Comparison of ENCODE assay signal across 24 mouse cellular contexts in genomic region chr8:93126476-93126875, GRCm38 (mm10). TPM values are rescaled to one million over a fixed set of nuclear protein-coding genes. Genes with fewer than 3 reads are reported as not detected.
DNase-seq lines count a peak whose midpoint lies in the region; ATAC-seq and TF ChIP-seq lines count a peak whose summit lies in the region.
"Had no signal": no experiment of that assay in that cellular context is flagged by ENCODE, and none has a peak within 500 bp of the region (broad histone marks: within the 10 kb centered on the region; RNA-seq: fewer than 3 reads in every experiment).

No protein-coding gene starts in this region.

- no peak overlapping the region for H3K9ac ChIP-seq in liver, adult 2 months (ENCODE audit: low read depth, low read length)
- no peak overlapping the region for H3K9ac ChIP-seq in liver, embryonic 11.5 days (ENCODE audit: low read depth, low read length)
- H3K9ac ChIP-seq: limb, embryonic 15.5 days; lung, embryonic 14.5 days; stomach, embryonic 15.5 days had no signal

- TF ChIP-seq CTCF in liver, adult 2 months (IDR thresholded peaks at IDR 0.05; ENCODE audit: low read depth, low read length), result no peak

- no peak overlapping the region for H3K4me2 ChIP-seq in liver, embryonic 11.5 days
- H3K4me2 ChIP-seq: limb, embryonic 15.5 days; lung, embryonic 14.5 days; stomach, embryonic 15.5 days had no signal

- WGBS in liver, adult 2 months, result 19% methylated on average over 2 of the region's 2 CpGs
- 83% methylated on average over 2 of the region's 2 CpGs for WGBS in liver, embryonic 11.5 days

- TF ChIP-seq POLR2A in liver, adult 2 months (IDR thresholded peaks at IDR 0.05; ENCODE audit: extremely low read depth, insufficient read depth, low read length), result no peak

- H3K79me2 ChIP-seq in liver, adult 2 months (ENCODE audit: control insufficient read depth, insufficient read depth, low read length), result no peaks in the 10 kb centered on the region; the same call in 1 of the 2 replicates

- H3K4me1 ChIP-seq in liver, adult 2 months (ENCODE audit: control insufficient read depth, insufficient read depth, low read length), result peaks cover 37% of the 10 kb centered on the region
- no peaks in the 10 kb centered on the region for H3K4me1 ChIP-seq in liver, embryonic 11.5 days (replicated peaks; ENCODE audit: control insufficient read depth, insufficient read depth, low read length)
- H3K4me1 ChIP-seq: hindbrain, embryonic 10.5 days; limb, embryonic 15.5 days; stomach, embryonic 15.5 days had no signal

- H3K27me3 ChIP-seq in liver, adult 2 months (ENCODE audit: control insufficient read depth, insufficient read depth, low read length), result no peaks in the 10 kb centered on the region
- no peaks in the 10 kb centered on the region for H3K27me3 ChIP-seq in liver, embryonic 11.5 days (replicated peaks; ENCODE audit: control insufficient read depth, insufficient read depth, low read length)
- H3K27me3 ChIP-seq: limb, embryonic 15.5 days; stomach, embryonic 15.5 days had no signal

- H3K36me3 ChIP-seq in liver, adult 2 months (ENCODE audit: control insufficient read depth, insufficient read depth, low read length), result peaks cover 56% of the 10 kb centered on the region
- no peaks in the 10 kb centered on the region for H3K36me3 ChIP-seq in liver, embryonic 11.5 days (ENCODE audit: control insufficient read depth, insufficient read depth, low read length)
- H3K36me3 ChIP-seq: hindbrain, embryonic 10.5 days; limb, embryonic 15.5 days; stomach, embryonic 15.5 days had no signal

- ATAC-seq in liver, embryonic 11.5 days (replicated peaks; ENCODE audit: low FRiP score), result no peak
- ATAC-seq: forebrain, embryonic 14.5 days; midbrain, embryonic 16.5 days had no signal

- peak overlapping the region; percentile 23; the same call in 1 of the 2 replicates for H3K27ac ChIP-seq in liver, adult 2 months (replicated peaks; ENCODE audit: insufficient read depth, low read depth, low read length)
- H3K27ac ChIP-seq in liver, embryonic 11.5 days (ENCODE audit: low read depth, low read length), result no peak overlapping the region
- H3K27ac ChIP-seq: hindbrain, embryonic 10.5 days; limb, embryonic 15.5 days; stomach, embryonic 15.5 days had no signal

- H3K9me3 ChIP-seq in liver, embryonic 11.5 days (ENCODE audit: control insufficient read depth, low read length), result no peaks in the 10 kb centered on the region
- H3K9me3 ChIP-seq: hindbrain, embryonic 10.5 days; limb, embryonic 15.5 days; stomach, embryonic 15.5 days had no signal

- peak; percentile 5 for DNase-seq in heart, postnatal 4 days
- no peak for DNase-seq in heart, adult 8-10 months (ENCODE audit: low spot score)
- peak; percentile 90 for DNase-seq in liver, adult 2 months (ENCODE audit: extremely low read depth, low read depth, low spot score)
- DNase-seq in liver, embryonic 11.5 days (ENCODE audit: low spot score), result no peak
- DNase-seq in kidney, postnatal 36 days, result peak; percentile 34 to 49
- peak; percentile 6 to 59 for DNase-seq in layer of hippocampus, postnatal 14 days (ENCODE audit: low spot score in 2 of 2)
- DNase-seq in ovary, postnatal 36 days (ENCODE audit: low spot score), result no peak
- DNase-seq: cerebellum, adult 8-10 months; gastrocnemius, postnatal 36 days; lung, embryonic 14.5 days; thymus, adult 2 months had no signal

- H3K4me3 ChIP-seq in liver, adult 2 months (ENCODE audit: insufficient read depth, low read depth, low read length), result no peak overlapping the region
- H3K4me3 ChIP-seq in liver, embryonic 11.5 days (ENCODE audit: low read depth, low read length), result no peak overlapping the region
- H3K4me3 ChIP-seq: erythroblast, embryonic 14.5 days; hindbrain, embryonic 10.5 days; limb, embryonic 15.5 days; stomach, embryonic 15.5 days had no signal

RNA-seq across cellular contexts. Expression of gene Ces1c, which starts 4.6 kb away (rescaled TPM):
- total RNA-seq in heart, postnatal 4 days (2021), result not detected
- not detected for total RNA-seq in heart, adult 8-10 months (2022)
- total RNA-seq in liver, adult 2 months (2014; rRNA removed), result 4,024 and 4,244 TPM in 2 replicates
- polyA plus RNA-seq in liver, adult 2 months (2012; rRNA removed), result 2,214 and 2,228 TPM in 2 replicates
- 0.22 TPM in 1 of 2 replicates, not detected in the other for polyA plus RNA-seq in liver, embryonic 11.5 days (2014; fragmentation: Nextera tagmentation; extraction: Ambion mirVana)
- not detected for total RNA-seq in layer of hippocampus, postnatal 14 days (2021)
- total RNA-seq: common myeloid progenitor, adult 5-6 weeks; layer of hippocampus, postnatal 25 days; left cerebral cortex, postnatal 25 days; megakaryocyte-erythroid progenitor cell, adult 5-6 weeks had no signal
- polyA plus RNA-seq: embryonic facial prominence, embryonic 11.5 days; erythroblast, embryonic 14.5 days; forebrain, embryonic 14.5 days; heart, embryonic 14.5 days; hindbrain, embryonic 10.5 days; limb, embryonic 15.5 days; lung, embryonic 14.5 days; midbrain, embryonic 16.5 days had no signal

RNA-seq across cellular contexts. Expression of gene Ces1b, which starts 46.7 kb away (rescaled TPM):
- total RNA-seq in heart, postnatal 4 days (2021), result not detected
- total RNA-seq in heart, adult 8-10 months (2022), result not detected
- total RNA-seq in liver, adult 2 months (2014; rRNA removed), result 51.9 and 54.4 TPM in 2 replicates
- 62.2 and 86.9 TPM in 2 replicates for polyA plus RNA-seq in liver, adult 2 months (2012; rRNA removed)
- polyA plus RNA-seq in liver, embryonic 11.5 days (2014; fragmentation: Nextera tagmentation; extraction: Ambion mirVana), result not detected in 2 replicates
- total RNA-seq in layer of hippocampus, postnatal 14 days (2021), result not detected
- total RNA-seq: common myeloid progenitor, adult 5-6 weeks; gastrocnemius, postnatal 36 days; layer of hippocampus, postnatal 25 days; left cerebral cortex, postnatal 25 days; megakaryocyte-erythroid progenitor cell, adult 5-6 weeks had no signal
- polyA plus RNA-seq: embryonic facial prominence, embryonic 11.5 days; erythroblast, embryonic 14.5 days; forebrain, embryonic 14.5 days; heart, embryonic 14.5 days; hindbrain, embryonic 10.5 days; limb, embryonic 15.5 days; lung, embryonic 14.5 days; midbrain, embryonic 16.5 days; spleen, adult 2 months had no signal

Comparison
In these comparisons a context has a peak if more than half of its experiments do, and no peak if none do; other contexts are left out.
1. DNase-seq: peak in heart, postnatal 4 days (single experiment), liver, adult 2 months (single experiment), kidney, postnatal 36 days (2 of 2) and layer of hippocampus, postnatal 14 days (2 of 2); none in heart, adult 8-10 months (single experiment), liver, embryonic 11.5 days (single experiment) and ovary, postnatal 36 days (single experiment).
2. RNA of gene Ces1c, which starts 4.6 kb away (total RNA-seq): 4,024 to 4,244 TPM in liver, adult 2 months; not detected in heart, postnatal 4 days, not detected in heart, adult 8-10 months and not detected in layer of hippocampus, postnatal 14 days; every median in the first group is over 1,000 times any median in the second.
3. RNA of gene Ces1b, which starts 46.7 kb away (total RNA-seq): 51.9 to 54.4 TPM in liver, adult 2 months; not detected in heart, postnatal 4 days, not detected in heart, adult 8-10 months and not detected in layer of hippocampus, postnatal 14 days; every median in the first group is over 10 times any median in the second.